Mouse (Mus musculus): ENCODE results near the gene Eepd1. TPM values are rescaled to one million over a fixed set of nuclear protein-coding genes. Genes with fewer than 3 reads are reported as not detected.

Eepd1 gene
- total and polyA plus RNA-seq, 3 experiments: 0.85 to 1.6 TPM; not detected in 1

DNA sequence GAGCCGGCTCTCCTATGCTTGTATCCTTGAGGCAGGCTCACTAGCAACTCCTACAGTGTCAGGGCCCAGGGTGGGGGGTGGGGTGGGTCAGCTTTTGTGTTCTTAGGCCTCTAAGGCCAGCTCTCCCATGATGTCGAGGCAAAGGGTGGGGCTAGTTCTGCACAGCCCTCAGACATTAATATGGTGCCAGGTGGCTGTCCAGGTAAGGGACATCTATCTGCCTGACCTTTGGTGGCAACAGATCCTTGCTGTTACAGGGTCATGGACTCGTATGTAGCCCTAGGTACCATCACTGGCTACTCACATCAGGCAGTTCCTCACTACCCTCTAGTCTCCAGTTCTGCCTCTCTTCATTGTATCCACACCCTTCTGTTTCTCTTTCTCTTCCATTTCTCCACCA, 87.4 kb downstream of the Eepd1 start:
- TF ChIP-seq RCOR1 (IDR thresholded peaks at IDR 0.05; ENCODE audit: low read depth, low read length): no peak
- TF ChIP-seq UBTF (IDR thresholded peaks at IDR 0.05; ENCODE audit: borderline replicate concordance, insufficient read depth, low read depth, low read length): no peak
- no peak for TF ChIP-seq MXI1 (IDR thresholded peaks at IDR 0.05; ENCODE audit: low read depth, low read length)
- TF ChIP-seq MYC (IDR thresholded peaks at IDR 0.05; ENCODE audit: low read depth, low read length): no peak
- no peak for TF ChIP-seq NELFE (IDR thresholded peaks at IDR 0.05; ENCODE audit: low read depth, low read length)
- TF ChIP-seq USF2 (IDR thresholded peaks at IDR 0.05; ENCODE audit: borderline replicate concordance in 1 of 2, insufficient read depth in 1 of 2, low read depth in 1 of 2, low read length in 2 of 2): no peak
- TF ChIP-seq SMC3 (IDR thresholded peaks at IDR 0.05; ENCODE audit: low read depth, low read length): no peak
- TF ChIP-seq TAL1 (IDR thresholded peaks at IDR 0.05; ENCODE audit: low read length): no peak
- no peak for TF ChIP-seq ELF1 (IDR thresholded peaks at IDR 0.05; ENCODE audit: low read depth, low read length)
- no peak for TF ChIP-seq RAD21 (IDR thresholded peaks at IDR 0.05; ENCODE audit: low read depth, low read length)
- no peak for TF ChIP-seq EP300 (IDR thresholded peaks at IDR 0.05; ENCODE audit: low read depth in 1 of 2, low read length in 2 of 2)
- TF ChIP-seq HCFC1 (IDR thresholded peaks at IDR 0.05; ENCODE audit: low read depth, low read length): no peak
- TF ChIP-seq CHD1 (IDR thresholded peaks at IDR 0.05; ENCODE audit: low read depth, low read length): no peak
- no peak for TF ChIP-seq TCF12 (IDR thresholded peaks at IDR 0.05; ENCODE audit: low read depth, low read length)
- no peak for TF ChIP-seq ZKSCAN1 (IDR thresholded peaks at IDR 0.05; ENCODE audit: low read depth, low read length)
- no peak for TF ChIP-seq USF1 (IDR thresholded peaks at IDR 0.05; ENCODE audit: low read depth, low read length)
- TF ChIP-seq NRF1 (IDR thresholded peaks at IDR 0.05; ENCODE audit: insufficient read depth, low read depth, low read length, poor library complexity, severe bottlenecking): no peak
- TF ChIP-seq POLR2A (IDR thresholded peaks at IDR 0.05; ENCODE audit: control insufficient read depth in 1 of 2, insufficient read depth in 1 of 2, low read depth in 1 of 2, low read length in 2 of 2, poor library complexity in 1 of 2): no peak
- no peak for TF ChIP-seq E2F4 (IDR thresholded peaks at IDR 0.05; ENCODE audit: borderline replicate concordance, low read depth, low read length)
- no peaks in the 10 kb centered on the region for H3K36me3 ChIP-seq (ENCODE audit: control insufficient read depth in 1 of 2, insufficient read depth in 2 of 2, low read length in 2 of 2)
- H3K9me3 ChIP-seq (replicated peaks; ENCODE audit: insufficient read depth, low read length): no peaks in the 10 kb centered on the region
- H3K27ac ChIP-seq (ENCODE audit: control insufficient read depth, low read depth, low read length): no peak overlapping the region
- no peak overlapping the region for H3K9ac ChIP-seq (ENCODE audit: control insufficient read depth, low read depth, low read length, poor library complexity, severe bottlenecking)
- H3K4me3 ChIP-seq (ENCODE audit: control insufficient read depth in 1 of 2, insufficient read depth in 1 of 2, low read depth in 2 of 2, low read length in 2 of 2): no peak overlapping the region
- H3K79me2 ChIP-seq (ENCODE audit: control insufficient read depth, insufficient read depth, low read length, poor library complexity): no peaks in the 10 kb centered on the region
- H3K27me3 ChIP-seq (ENCODE audit: control insufficient read depth in 1 of 2, insufficient read depth in 2 of 2, low read length in 2 of 2): no peaks in the 10 kb centered on the region
- no peaks in the 10 kb centered on the region for H3K4me1 ChIP-seq (ENCODE audit: control insufficient read depth in 1 of 2, insufficient read depth in 2 of 2, low read length in 2 of 2)
- no peak for DNase-seq (ENCODE audit: low read depth, low spot score)

DNA sequence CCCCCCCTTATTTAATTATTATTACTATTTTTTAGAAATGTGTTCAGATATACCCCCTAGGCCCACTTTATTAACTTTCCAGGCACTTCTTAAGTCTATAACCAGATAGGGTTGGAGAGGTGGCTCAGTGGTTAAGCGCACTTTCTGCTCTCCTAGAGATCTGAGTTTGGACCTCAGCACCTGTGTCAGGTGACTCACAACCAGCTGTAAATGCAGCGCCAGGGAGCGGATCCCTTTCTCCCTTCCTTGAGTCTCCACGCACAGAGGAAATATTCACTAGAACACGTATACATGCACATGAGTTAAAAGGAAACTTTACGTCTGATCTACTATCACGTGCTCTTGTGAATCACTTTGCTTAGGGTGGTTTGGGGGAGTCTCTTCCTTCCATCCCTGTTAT, 88.7 kb downstream of the Eepd1 start:
- no peak overlapping the region for H3K4me3 ChIP-seq (ENCODE audit: control insufficient read depth in 1 of 2, insufficient read depth in 1 of 2, low read depth in 2 of 2, low read length in 2 of 2)
- H3K9me3 ChIP-seq (replicated peaks; ENCODE audit: insufficient read depth, low read length): no peaks in the 10 kb centered on the region
- H3K9ac ChIP-seq (ENCODE audit: control insufficient read depth, low read depth, low read length, poor library complexity, severe bottlenecking): no peak overlapping the region
- no peaks in the 10 kb centered on the region for H3K79me2 ChIP-seq (ENCODE audit: control insufficient read depth, insufficient read depth, low read length, poor library complexity)
- H3K27me3 ChIP-seq (ENCODE audit: control insufficient read depth in 1 of 2, insufficient read depth in 2 of 2, low read length in 2 of 2): no peaks in the 10 kb centered on the region
- H3K27ac ChIP-seq (ENCODE audit: control insufficient read depth, low read depth, low read length): no peak overlapping the region
- DNase-seq (ENCODE audit: low read depth, low spot score): no peak
- no peaks in the 10 kb centered on the region for H3K4me1 ChIP-seq (ENCODE audit: control insufficient read depth in 1 of 2, insufficient read depth in 2 of 2, low read length in 2 of 2)
- TF ChIP-seq KAT2A (conservative IDR thresholded peaks at IDR 0.05; ENCODE audit: low read depth, low read length) (no peak), ETS1 (IDR thresholded peaks at IDR 0.05; ENCODE audit: low read depth, low read length) (no peak), POLR2AphosphoS5 (IDR thresholded peaks at IDR 0.05; ENCODE audit: borderline replicate concordance, low read depth, low read length) (no peak), GABPA (IDR thresholded peaks at IDR 0.05; ENCODE audit: low read depth, low read length) (no peak), E2F4 (IDR thresholded peaks at IDR 0.05; ENCODE audit: borderline replicate concordance, low read depth, low read length) (no peak), SMC3 (IDR thresholded peaks at IDR 0.05; ENCODE audit: low read depth, low read length) (no peak), JUND (IDR thresholded peaks at IDR 0.05; ENCODE audit: low read depth, low read length) (no peak), UBTF (IDR thresholded peaks at IDR 0.05; ENCODE audit: borderline replicate concordance, insufficient read depth, low read depth, low read length) (no peak), SIN3A (IDR thresholded peaks at IDR 0.05; ENCODE audit: low read length) (no peak), MYB (IDR thresholded peaks at IDR 0.05; ENCODE audit: low read depth, low read length) (no peak), MAZ (IDR thresholded peaks at IDR 0.05; ENCODE audit: low read depth, low read length) (no peak), MYC (IDR thresholded peaks at IDR 0.05; ENCODE audit: low read depth, low read length) (no peak)
- no peaks in the 10 kb centered on the region for H3K36me3 ChIP-seq (ENCODE audit: control insufficient read depth in 1 of 2, insufficient read depth in 2 of 2, low read length in 2 of 2)
